Mouse (Mus musculus) kidney, embryonic 16.5 days (tissue): Measurements from ENCODE around the gene Usp7. TPM values are rescaled to one million over a fixed set of nuclear protein-coding genes. Genes with fewer than 3 reads are reported as not detected.

Experiments
- ATAC-seq: fragments of 200-750 bp; cut with Nextera tagmentation; 2 replicates; pipeline ENCODE4 v1.8.0; 2017; ENCODE audit warnings: moderate TSS enrichment; ENCODE audit not compliant: low FRiP score, low TSS enrichment
- H3K27ac ChIP-seq: fragments of 300-500 bp; sonication (generic); 2 replicates; pipeline ENCODE4 v1.5.1; 2014; ENCODE audit warnings: low read length
- H3K27me3 ChIP-seq: fragments of 300-500 bp; sonication (generic); 2 replicates; pipeline ENCODE4 v1.6.1; 2014; ENCODE audit warnings: low read length, control low read depth, mixed read lengths; ENCODE audit not compliant: insufficient read depth
- H3K36me3 ChIP-seq: fragments of 300-500 bp; sonication (generic); 2 replicates; pipeline ENCODE4 v1.6.1; 2014; ENCODE audit warnings: low read length, control low read depth, mixed read lengths; ENCODE audit not compliant: insufficient read depth
- H3K4me1 ChIP-seq: fragments of 300-500 bp; sonication (generic); 2 replicates; pipeline ENCODE4 v1.6.1; 2014; ENCODE audit warnings: low read length, control low read depth, mixed read lengths; ENCODE audit not compliant: insufficient read depth
- H3K4me2 ChIP-seq: fragments of 300-500 bp; sonication (generic); replicated peaks from 2 replicates; pipeline ENCODE4 v1.6.1; 2014; ENCODE audit warnings: low read depth, low read length
- H3K4me3 ChIP-seq: fragments of 300-500 bp; sonication (generic); 2 replicates; pipeline ENCODE4 v1.5.1; 2014; ENCODE audit warnings: mild to moderate bottlenecking, low read length
- H3K9ac ChIP-seq: fragments of 300-500 bp; sonication (generic); replicated peaks from 2 replicates; pipeline ENCODE4 v1.6.1; 2014; ENCODE audit warnings: low read length
- H3K9me3 ChIP-seq: fragments of 300-500 bp; sonication (generic); 2 replicates; pipeline ENCODE4 v1.6.1; 2016; ENCODE audit warnings: low read length, control low read depth
- WGBS: fragments of 180-500 bp; shearing (Covaris S2); extraction: QIAGEN DNeasy Blood & Tissue Kit; methylation state at CpG from one replicate; pipeline ENCODE4 v1.1.7; 2014; 5-methylcytosine and 5-hydroxymethylcytosine counted together
- polyA plus RNA-seq: library from polyadenylated mRNA; unstranded; fragments of >200 nt; fragmentation: Nextera tagmentation; extraction: Ambion mirVana; gene quantifications from 2 replicates; pipeline ENCODE4 v1.2.1, GENCODE M21; 2015

Gene Usp7
- polyA plus RNA-seq, 1 experiment from 2014 or later, result 23.8 TPM

- no peak for ATAC-seq
- no peak overlapping the region for H3K9ac ChIP-seq
- WGBS, result 58% methylated on average over 4 of the region's 4 CpGs
- no peaks in the 10 kb centered on the region for H3K4me1 ChIP-seq
- H3K4me2 ChIP-seq, result no peak overlapping the region
- H3K4me3 ChIP-seq, result no peak overlapping the region
- H3K36me3 ChIP-seq, result no peaks in the 10 kb centered on the region
- no peaks in the 10 kb centered on the region for H3K9me3 ChIP-seq
- H3K27ac ChIP-seq, result no peak overlapping the region
- H3K27me3 ChIP-seq, result no peaks in the 10 kb centered on the region
Measured at GRCm38 (mm10) chr16:8769466-8769865, 22.6 kb downstream of the Usp7 start.

GRCm38 (mm10) chr16:8769065-8769464 is 23.0 kb downstream of the Usp7 start:
- H3K9me3 ChIP-seq, result no peaks in the 10 kb centered on the region
- H3K36me3 ChIP-seq, result no peaks in the 10 kb centered on the region
- H3K4me1 ChIP-seq, result no peaks in the 10 kb centered on the region
- no peak overlapping the region for H3K4me3 ChIP-seq
- WGBS, result 17% methylated on average over 9 of the region's 10 CpGs
- H3K27me3 ChIP-seq, result no peaks in the 10 kb centered on the region
- ATAC-seq, result peak; percentile 72; the same call in 1 of the 2 replicates
- no peak overlapping the region for H3K4me2 ChIP-seq
- H3K9ac ChIP-seq, result no peak overlapping the region
- H3K27ac ChIP-seq, result no peak overlapping the region

- no peaks in the 10 kb centered on the region for H3K27me3 ChIP-seq
- ATAC-seq, result peak; percentile 40; the same call in 1 of the 2 replicates
- H3K36me3 ChIP-seq, result no peaks in the 10 kb centered on the region
- WGBS, result 53% methylated on average over 4 of the region's 4 CpGs
- no peak overlapping the region for H3K9ac ChIP-seq
- no peak overlapping the region for H3K4me2 ChIP-seq
- no peaks in the 10 kb centered on the region for H3K4me1 ChIP-seq
- no peak overlapping the region for H3K27ac ChIP-seq
- no peak overlapping the region for H3K4me3 ChIP-seq
- no peaks in the 10 kb centered on the region for H3K9me3 ChIP-seq
Measured at GRCm38 (mm10) chr16:8768588-8768987, 23.5 kb downstream of the Usp7 start.

- H3K27me3 ChIP-seq, result no peaks in the 10 kb centered on the region
- H3K4me2 ChIP-seq, result no peak overlapping the region
- 82% methylated on average over 4 of the region's 4 CpGs for WGBS
- H3K9ac ChIP-seq, result no peak overlapping the region
- H3K27ac ChIP-seq, result no peak overlapping the region
- no peak overlapping the region for H3K4me3 ChIP-seq
- no peak; the same call in 1 of the 2 replicates for ATAC-seq
- no peaks in the 10 kb centered on the region for H3K4me1 ChIP-seq
- no peaks in the 10 kb centered on the region for H3K9me3 ChIP-seq
- no peaks in the 10 kb centered on the region for H3K36me3 ChIP-seq
Measured at GRCm38 (mm10) chr16:8768071-8768470, 24.0 kb downstream of the Usp7 start.

GRCm38 (mm10) chr16:8767133-8768052 is 24.7 kb downstream of the Usp7 start:
- 82% methylated on average over 11 of the region's 11 CpGs for WGBS

GRCm38 (mm10) chr16:8766196-8766595 is 25.9 kb downstream of the Usp7 start:
- H3K9me3 ChIP-seq, result no peaks in the 10 kb centered on the region
- no peak overlapping the region for H3K27ac ChIP-seq
- H3K9ac ChIP-seq, result no peak overlapping the region
- 66% methylated on average over 9 of the region's 9 CpGs for WGBS
- H3K4me2 ChIP-seq, result no peak overlapping the region
- H3K4me1 ChIP-seq, result no peaks in the 10 kb centered on the region
- no peaks in the 10 kb centered on the region for H3K36me3 ChIP-seq
- no peak overlapping the region for H3K4me3 ChIP-seq
- no peak for ATAC-seq
- H3K27me3 ChIP-seq, result no peaks in the 10 kb centered on the region

More at GRCm38 (mm10) chr16:8767133-8768052, 24.7 kb downstream of the Usp7 start:
- no peak overlapping the region for H3K4me2 ChIP-seq
- H3K27me3 ChIP-seq, result no peaks in the 10 kb centered on the region
- no peak overlapping the region for H3K27ac ChIP-seq
- H3K36me3 ChIP-seq, result no peaks in the 10 kb centered on the region
- H3K9me3 ChIP-seq, result no peaks in the 10 kb centered on the region
- no peak overlapping the region for H3K4me3 ChIP-seq
- H3K4me1 ChIP-seq, result no peaks in the 10 kb centered on the region
- no peak overlapping the region for H3K9ac ChIP-seq
- ATAC-seq, result no peak

- Histone ChIP-seq H3K4me2 (no peak overlapping the region), H3K9me3 (no peaks in the 10 kb centered on the region), H3K36me3 (no peaks in the 10 kb centered on the region), H3K27ac (no peak overlapping the region), H3K9ac (no peak overlapping the region), H3K4me1 (no peaks in the 10 kb centered on the region), H3K4me3 (no peak overlapping the region), H3K27me3 (no peaks in the 10 kb centered on the region)
- 74% methylated on average over 11 of the region's 11 CpGs for WGBS
- ATAC-seq, result no peak
Measured at GRCm38 (mm10) chr16:8764124-8764907, 27.8 kb downstream of the Usp7 start.

GRCm38 (mm10) chr16:8763028-8763427 is 29.1 kb downstream of the Usp7 start:
- Histone ChIP-seq H3K4me1 (no peaks in the 10 kb centered on the region), H3K9ac (no peak overlapping the region), H3K36me3 (no peaks in the 10 kb centered on the region), H3K9me3 (no peaks in the 10 kb centered on the region), H3K27me3 (no peaks in the 10 kb centered on the region), H3K27ac (no peak overlapping the region), H3K4me2 (no peak overlapping the region), H3K4me3 (no peak overlapping the region)
- ATAC-seq, result no peak
- whole genome bisulfite sequencing, result 80% methylated on average over 6 of the region's 6 CpGs

GRCm38 (mm10) chr16:8761894-8762293 is 30.2 kb downstream of the Usp7 start:
- ATAC-seq, result no peak
- Histone ChIP-seq H3K9me3 (no peaks in the 10 kb centered on the region), H3K27me3 (no peaks in the 10 kb centered on the region), H3K9ac (no peak overlapping the region), H3K4me3 (no peak overlapping the region), H3K4me2 (no peak overlapping the region), H3K4me1 (no peaks in the 10 kb centered on the region), H3K27ac (no peak overlapping the region), H3K36me3 (no peaks in the 10 kb centered on the region)
- 91% methylated on average over 2 of the region's 2 CpGs for WGBS

GRCm38 (mm10) chr16:8761005-8761404 is 31.1 kb downstream of the Usp7 start:
- Histone ChIP-seq H3K9me3 (no peaks in the 10 kb centered on the region), H3K9ac (no peak overlapping the region), H3K4me2 (no peak overlapping the region), H3K36me3 (no peaks in the 10 kb centered on the region), H3K27me3 (no peaks in the 10 kb centered on the region), H3K27ac (no peak overlapping the region), H3K4me3 (no peak overlapping the region), H3K4me1 (no peaks in the 10 kb centered on the region)
- no peak for ATAC-seq
- 88% methylated on average over 7 of the region's 7 CpGs for WGBS
